ENCODE assay signal across 9 mouse cellular contexts in genomic region chr8:75272166-75272565, GRCm38 (mm10). TPM values are rescaled to one million over a fixed set of nuclear protein-coding genes. Genes with fewer than 3 reads are reported as not detected.
DNase-seq lines count a peak whose midpoint lies in the region; ATAC-seq lines count a peak whose summit lies in the region.
"Had no signal": no experiment of that assay in that cellular context is flagged by ENCODE, and none has a peak within 500 bp of the region (broad histone marks: within the 10 kb centered on the region; RNA-seq: fewer than 3 reads in every experiment).

No protein-coding gene starts in this region.

- DNase-seq in hindbrain, embryonic 14.5 days (ENCODE audit: low spot score), result peak; percentile 48
- DNase-seq in A20 (ENCODE audit: low read depth, low spot score) (peak; percentile 60), MEL-GATA-1-ER (ENCODE audit: extremely low read depth, low read depth) (peak; percentile 9)
- peak; percentile 18 for DNase-seq in forelimb bud, embryonic 11.5 days (ENCODE audit: low read depth, low spot score)
- no peak for DNase-seq in gastrocnemius, postnatal 14 days

- WGBS in hindbrain, embryonic 14.5 days, result 36% methylated on average over 4 of the region's 4 CpGs
- WGBS in hindbrain, embryonic 16.5 days, result 36% methylated on average over 4 of the region's 4 CpGs

- no peaks in the 10 kb centered on the region for H3K27me3 ChIP-seq in hindbrain, embryonic 14.5 days (ENCODE audit: control insufficient read depth, insufficient read depth, low read length)
- H3K27me3 ChIP-seq in hindbrain, embryonic 16.5 days (replicated peaks; ENCODE audit: control insufficient read depth, insufficient read depth, low read length), result no peaks in the 10 kb centered on the region
- H3K27me3 ChIP-seq: embryonic facial prominence, embryonic 12.5 days had no signal

- no peak overlapping the region for H3K27ac ChIP-seq in hindbrain, embryonic 14.5 days
- no peak overlapping the region for H3K27ac ChIP-seq in hindbrain, embryonic 16.5 days (ENCODE audit: low read depth, low read length)
- H3K27ac ChIP-seq: embryonic facial prominence, embryonic 12.5 days had no signal

- no peaks in the 10 kb centered on the region for H3K9me3 ChIP-seq in hindbrain, embryonic 14.5 days (ENCODE audit: control insufficient read depth, low read length)
- H3K9me3 ChIP-seq in hindbrain, embryonic 16.5 days (ENCODE audit: control insufficient read depth, low read length), result no peaks in the 10 kb centered on the region
- H3K9me3 ChIP-seq: embryonic facial prominence, embryonic 12.5 days had no signal

- no peak for ATAC-seq in hindbrain, embryonic 14.5 days (ENCODE audit: low FRiP score)
- ATAC-seq in hindbrain, embryonic 16.5 days, result no peak
- ATAC-seq in megakaryocyte, adult 5-6 weeks (ENCODE audit: poor library complexity, severe bottlenecking), result peak; percentile 60
- ATAC-seq in frontal cortex, adult (ENCODE audit: low TSS enrichment), result no peak

- H3K9ac ChIP-seq in hindbrain, embryonic 14.5 days, result no peak overlapping the region
- no peak overlapping the region for H3K9ac ChIP-seq in hindbrain, embryonic 16.5 days (ENCODE audit: low read depth, low read length)
- H3K9ac ChIP-seq: embryonic facial prominence, embryonic 12.5 days had no signal

- no peaks in the 10 kb centered on the region for H3K4me1 ChIP-seq in hindbrain, embryonic 14.5 days (replicated peaks; ENCODE audit: control insufficient read depth, insufficient read depth, low read length)
- H3K4me1 ChIP-seq in hindbrain, embryonic 16.5 days (ENCODE audit: control insufficient read depth, insufficient read depth, low read depth, low read length), result no peaks in the 10 kb centered on the region
- H3K4me1 ChIP-seq: embryonic facial prominence, embryonic 12.5 days had no signal

- intact Hi-C loops in gastrocnemius, postnatal 14 days (cut with DNase I; ENCODE audit: low total_unique reads), result loop anchor here (5.0 kb wide), 1 partner anchor 140 kb away; no protein-coding TSS in a partner anchor

- no peaks in the 10 kb centered on the region for H3K36me3 ChIP-seq in hindbrain, embryonic 14.5 days (replicated peaks; ENCODE audit: control insufficient read depth, insufficient read depth)
- H3K36me3 ChIP-seq in hindbrain, embryonic 16.5 days (ENCODE audit: control insufficient read depth, insufficient read depth, low read length), result no peaks in the 10 kb centered on the region
- H3K36me3 ChIP-seq: embryonic facial prominence, embryonic 12.5 days had no signal

- no peak overlapping the region for H3K4me2 ChIP-seq in hindbrain, embryonic 14.5 days (replicated peaks)
- H3K4me2 ChIP-seq in hindbrain, embryonic 16.5 days (ENCODE audit: low read length), result no peak overlapping the region
- H3K4me2 ChIP-seq: embryonic facial prominence, embryonic 12.5 days had no signal

- no peak overlapping the region for H3K4me3 ChIP-seq in hindbrain, embryonic 14.5 days (replicated peaks; ENCODE audit: low read length)
- H3K4me3 ChIP-seq in hindbrain, embryonic 16.5 days (ENCODE audit: low read length), result no peak overlapping the region
- H3K4me3 ChIP-seq: embryonic facial prominence, embryonic 12.5 days had no signal

RNA-seq across cellular contexts. Expression of gene Rasd2, which starts 58.4 kb away (rescaled TPM):
- 4.6 TPM in 2 replicates for polyA plus RNA-seq in hindbrain, embryonic 14.5 days (2014; fragmentation: Nextera tagmentation; extraction: Ambion mirVana)
- polyA plus RNA-seq in hindbrain, embryonic 16.5 days (2015; fragmentation: Nextera tagmentation; extraction: Ambion mirVana), result 4.0 and 4.1 TPM in 2 replicates
- 0.18 TPM in 1 of 2 replicates, not detected in the other for total RNA-seq in megakaryocyte, adult 5-6 weeks (2015)
- total RNA-seq in megakaryocyte, adult 5-6 weeks (2017), result not detected in 2 replicates
- total RNA-seq in gastrocnemius, postnatal 14 days (2021), result 1 to 10 TPM; 1.3 to 1.6 TPM
